Mouse (Mus musculus) cerebellum, adult 11 months (tissue): ENCODE data around the gene Olfr556.
"Not testable (repeated sequence)": the region's sequence is repeated elsewhere in the genome, so short reads cannot be mapped to it uniquely, and the experiment has no call there.

Experiments used
- DNase-seq: peaks from one replicate; pipeline ENCODE4 v3.0.0; 2022

Olfr556 gene

DNA sequence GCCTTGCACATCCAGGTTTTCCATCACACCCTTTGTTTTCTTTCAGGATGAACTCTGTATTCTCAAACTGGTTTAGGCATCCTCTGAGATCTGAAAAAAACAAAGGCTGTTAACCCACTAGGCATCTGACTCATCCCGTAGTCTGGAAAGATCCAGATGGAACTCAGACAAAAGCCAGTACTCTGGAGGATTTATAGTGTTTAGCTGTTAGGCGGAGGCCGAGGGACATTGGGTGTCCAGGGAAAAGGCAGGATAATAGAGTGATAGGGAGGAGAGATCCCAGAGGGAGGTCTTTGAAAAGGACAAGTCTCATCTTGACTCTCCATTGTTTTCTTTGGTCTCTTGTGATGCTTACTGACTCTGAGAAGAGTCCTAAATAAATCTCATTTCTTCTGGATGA is at the start of gene Olfr556:
Olfr556 (plus strand) TSS at position 301 of the 400 bp plus-strand sequence.
- DNase-seq = no peak

DNA sequence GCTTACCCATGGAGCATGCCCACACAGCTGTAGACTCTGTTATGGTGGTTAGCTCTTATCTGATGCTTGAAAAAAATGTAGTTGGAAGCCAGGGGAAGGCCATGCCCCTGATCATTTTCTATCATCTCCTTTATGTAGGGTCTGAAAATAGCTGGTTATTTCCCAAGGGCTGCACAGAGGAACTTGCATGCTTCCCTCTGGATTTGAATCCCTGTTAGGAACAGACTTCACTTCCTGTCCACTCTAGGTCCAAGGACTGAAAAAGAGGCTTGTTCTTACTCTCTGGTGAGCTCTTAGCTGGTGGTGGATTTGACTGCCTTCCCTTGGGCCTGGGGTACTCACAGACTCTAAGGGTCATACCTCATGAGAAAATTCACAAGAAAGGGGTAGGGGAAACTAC is 46.6 kb upstream of the Olfr556 start, which contains the start of gene Olfr553:
Olfr553 (minus strand) TSS at position 101 of the 400 bp plus-strand sequence.
- DNase-seq = no peak

DNA sequence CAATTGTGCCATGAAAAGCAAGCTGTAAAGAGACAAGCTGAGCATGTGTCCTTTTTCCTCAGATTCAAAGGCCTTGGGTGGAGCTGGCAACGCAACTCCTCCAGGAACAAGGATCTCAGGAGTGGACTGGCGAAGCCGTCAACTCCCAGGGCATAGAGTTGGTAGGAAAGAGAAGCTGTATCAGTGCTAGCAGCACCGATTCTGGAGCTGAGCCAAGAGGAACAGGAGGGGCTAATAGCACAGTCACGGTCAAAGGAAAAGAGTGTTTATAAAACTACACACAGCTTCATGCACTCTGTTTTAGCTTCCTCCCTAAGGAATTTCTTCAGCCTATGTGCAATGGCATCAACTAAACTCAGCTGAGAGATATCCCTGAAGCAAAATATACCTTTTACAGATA is 45.1 kb upstream of the Olfr556 start:
- no peak for DNase-seq

DNA sequence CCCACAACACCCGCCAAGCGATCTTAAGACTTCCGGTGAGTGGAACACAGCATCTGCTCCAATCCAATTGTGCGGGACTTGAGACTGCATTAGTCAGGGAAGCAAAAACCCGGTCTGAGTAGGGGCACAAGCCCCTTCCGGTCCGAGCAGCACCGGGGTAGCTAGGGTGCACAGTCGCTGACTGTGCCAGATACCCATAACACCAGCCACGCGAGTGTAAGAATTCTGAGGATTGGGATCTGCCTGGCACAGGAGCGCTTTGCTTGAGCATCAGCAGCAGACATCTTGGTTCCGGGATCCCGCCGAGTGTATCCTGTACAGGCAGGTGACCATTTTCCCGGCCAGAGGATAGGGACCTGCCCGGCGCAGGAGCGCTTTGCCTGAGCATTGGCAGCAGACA is 44.3 kb upstream of the Olfr556 start:
- DNase-seq = peak; percentile 3

DNA sequence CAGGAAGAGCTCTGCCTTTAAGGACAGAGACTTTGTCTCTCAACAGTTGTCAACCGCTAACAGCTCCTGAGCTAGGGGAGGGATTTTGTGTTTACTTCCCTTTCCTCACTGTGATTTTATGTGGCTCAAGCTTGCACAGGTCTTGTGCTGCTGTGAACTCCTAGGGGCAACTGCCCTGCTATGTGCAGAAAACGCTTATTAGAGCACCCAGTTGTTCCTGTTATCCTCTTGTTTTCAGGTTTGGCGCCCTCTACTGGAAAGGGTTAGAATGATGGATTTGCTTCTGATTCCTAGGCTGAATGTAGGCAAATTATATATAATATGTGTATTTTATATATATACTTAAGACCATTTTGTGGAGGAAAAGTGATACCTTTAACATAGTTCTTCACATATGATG is 28.0 kb upstream of the Olfr556 start:
- no peak for DNase-seq

DNA sequence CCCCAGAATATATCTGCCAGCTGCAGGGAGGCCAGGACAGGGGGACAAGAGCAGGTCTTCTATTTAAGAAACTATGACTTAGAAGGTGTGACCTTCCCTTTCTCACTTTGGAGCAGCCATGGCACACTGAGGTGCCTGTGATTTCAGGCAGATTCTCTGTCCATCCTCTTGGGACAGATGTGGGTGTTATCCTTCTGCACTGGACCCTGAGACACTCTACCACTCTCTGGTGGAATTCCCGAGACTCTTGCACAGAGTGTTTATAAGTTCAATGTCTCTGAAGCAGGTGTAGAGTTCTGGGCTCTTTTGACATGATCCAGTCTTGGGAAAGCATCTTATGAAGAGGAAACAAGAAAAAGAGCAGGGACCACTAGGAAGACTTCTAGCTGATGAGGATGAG is 26.6 kb upstream of the Olfr556 start, which contains the start of gene Olfr554:
Olfr554 (plus strand) TSS at position 301 of the 400 bp plus-strand sequence.
- no peak for DNase-seq

DNA sequence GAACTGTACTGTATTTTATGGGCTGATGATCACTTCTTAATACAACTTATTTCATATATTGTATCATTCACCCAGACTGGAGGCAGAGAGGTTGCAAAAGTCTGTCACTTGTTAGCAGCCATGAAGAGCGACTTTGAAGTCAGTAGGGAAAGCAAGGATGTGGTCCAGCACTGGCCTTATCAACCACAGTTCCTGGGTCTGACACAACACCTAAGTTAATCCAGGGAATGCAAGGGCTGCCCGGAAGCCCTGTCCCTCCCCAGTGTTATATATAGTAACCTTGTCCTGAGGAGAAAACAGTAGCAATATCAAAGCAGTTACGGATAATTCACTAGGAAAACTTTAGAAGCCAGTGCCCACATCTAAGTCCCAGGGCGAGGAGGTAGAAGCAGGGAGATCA is 19.8 kb upstream of the Olfr556 start:
- not testable (repeated sequence) for DNase-seq

DNA sequence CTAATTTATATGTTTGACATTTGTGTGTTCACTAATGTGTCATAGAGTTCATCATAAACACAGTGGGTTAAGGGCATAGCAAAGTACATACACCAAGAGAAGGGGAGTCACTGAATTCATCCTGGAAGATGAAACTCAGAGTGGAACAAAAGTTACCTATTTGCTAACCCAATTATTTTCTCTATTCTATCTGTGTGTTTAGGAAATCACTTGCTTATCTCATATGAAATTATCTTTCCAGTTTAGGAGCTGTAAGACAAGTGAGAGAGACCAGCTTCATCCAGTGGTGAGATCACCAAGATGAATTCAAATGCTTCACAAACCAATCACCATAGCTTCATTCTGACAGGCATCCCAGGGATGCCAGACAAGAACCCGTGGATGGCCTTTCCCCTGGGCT is 6.2 kb upstream of the Olfr556 start, which contains the start of gene Olfr555:
Olfr555 (plus strand) TSS at position 301 of the 400 bp plus-strand sequence.
- DNase-seq = no peak

DNA sequence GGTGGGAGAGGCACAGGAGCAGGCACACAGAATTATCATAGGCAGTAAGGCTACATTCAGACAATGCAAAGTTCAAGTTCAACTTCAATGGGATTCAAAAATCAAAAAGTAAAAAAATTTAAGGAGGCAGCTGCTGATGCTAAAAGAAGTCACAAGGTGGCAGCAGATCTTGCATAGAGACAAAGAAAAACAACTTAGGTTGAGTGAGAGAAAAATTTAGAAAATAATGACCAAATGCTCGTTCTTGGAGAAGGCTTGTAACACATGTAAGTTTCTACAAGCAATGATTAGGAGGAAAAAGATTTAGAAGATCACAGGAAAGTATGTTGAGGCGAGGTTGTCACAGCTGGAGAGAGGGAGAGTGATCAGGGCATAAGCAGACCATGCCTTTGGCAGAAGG is 679 bp downstream of the Olfr556 start:
- no peak for DNase-seq

DNA sequence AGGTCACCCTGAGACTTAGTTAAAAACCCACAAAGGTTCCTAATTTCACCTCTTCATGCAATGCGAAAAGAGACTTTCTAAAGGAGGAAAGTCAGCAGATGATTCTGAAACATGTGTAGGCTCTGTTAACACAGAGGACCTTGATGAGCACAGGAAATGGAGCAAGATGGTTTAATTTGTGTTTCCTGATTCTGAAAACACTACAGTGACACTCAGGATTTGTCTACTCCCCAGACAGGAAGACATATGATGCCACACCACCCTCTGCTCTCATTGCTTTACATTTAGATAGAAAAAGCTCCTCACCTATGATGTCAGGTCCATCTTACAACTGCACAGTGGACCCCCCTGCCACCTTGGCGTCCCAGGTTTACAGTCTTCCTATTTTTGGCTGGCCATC is 11.5 kb downstream of the Olfr556 start:
- DNase-seq = no peak

DNA sequence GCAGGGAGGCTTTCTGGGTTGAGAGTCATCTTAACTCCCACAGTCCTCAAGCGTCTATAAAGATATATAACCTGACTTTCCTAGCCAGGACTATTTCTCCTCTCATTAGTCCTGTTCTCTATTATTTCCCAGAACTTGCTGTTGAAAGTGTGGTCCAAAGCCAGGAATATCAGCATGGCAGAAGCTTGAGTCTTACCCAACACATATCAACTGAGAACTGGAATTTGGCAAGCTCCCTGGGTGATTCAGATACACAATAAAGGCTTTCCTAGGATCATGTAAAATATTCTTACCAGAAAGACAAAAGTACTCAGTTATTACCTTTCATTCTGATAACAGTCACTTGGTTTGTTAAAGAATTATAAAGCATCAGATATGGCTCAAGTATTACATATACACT is 17.2 kb downstream of the Olfr556 start:
- DNase-seq = no peak

DNA sequence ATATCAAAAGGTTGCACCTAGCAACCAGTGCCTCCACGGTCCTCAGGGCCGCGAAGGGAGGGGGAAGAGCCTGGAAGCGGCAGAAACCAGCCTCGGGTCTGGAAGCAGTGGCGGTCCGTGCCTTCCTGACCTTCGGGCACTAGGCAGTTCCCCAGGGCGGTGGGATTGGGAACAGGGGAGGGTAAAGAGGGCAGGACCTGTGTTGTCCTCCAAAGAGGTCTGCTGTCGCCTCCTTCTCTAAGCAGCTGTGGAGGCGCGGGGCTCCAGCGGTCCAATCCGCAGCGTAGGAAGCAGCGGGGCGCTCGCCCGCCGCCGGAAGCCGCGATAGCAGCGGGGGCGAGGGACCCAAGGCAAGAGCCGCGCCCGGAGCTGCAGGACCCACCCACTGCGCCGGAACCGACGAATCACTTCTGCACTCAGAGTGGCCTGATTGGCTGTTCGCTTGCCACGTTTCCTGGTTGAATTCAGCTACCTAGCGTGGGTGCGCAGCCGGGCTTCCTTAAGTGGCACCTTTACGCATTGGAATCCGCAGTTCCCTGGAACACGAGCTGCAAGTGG is 22.3 kb downstream of the Olfr556 start, which contains the start of gene Trim68:
Trim68 (minus strand) TSS at position 384 of the 558 bp plus-strand sequence.
- DNase-seq = peak; percentile 41

DNA sequence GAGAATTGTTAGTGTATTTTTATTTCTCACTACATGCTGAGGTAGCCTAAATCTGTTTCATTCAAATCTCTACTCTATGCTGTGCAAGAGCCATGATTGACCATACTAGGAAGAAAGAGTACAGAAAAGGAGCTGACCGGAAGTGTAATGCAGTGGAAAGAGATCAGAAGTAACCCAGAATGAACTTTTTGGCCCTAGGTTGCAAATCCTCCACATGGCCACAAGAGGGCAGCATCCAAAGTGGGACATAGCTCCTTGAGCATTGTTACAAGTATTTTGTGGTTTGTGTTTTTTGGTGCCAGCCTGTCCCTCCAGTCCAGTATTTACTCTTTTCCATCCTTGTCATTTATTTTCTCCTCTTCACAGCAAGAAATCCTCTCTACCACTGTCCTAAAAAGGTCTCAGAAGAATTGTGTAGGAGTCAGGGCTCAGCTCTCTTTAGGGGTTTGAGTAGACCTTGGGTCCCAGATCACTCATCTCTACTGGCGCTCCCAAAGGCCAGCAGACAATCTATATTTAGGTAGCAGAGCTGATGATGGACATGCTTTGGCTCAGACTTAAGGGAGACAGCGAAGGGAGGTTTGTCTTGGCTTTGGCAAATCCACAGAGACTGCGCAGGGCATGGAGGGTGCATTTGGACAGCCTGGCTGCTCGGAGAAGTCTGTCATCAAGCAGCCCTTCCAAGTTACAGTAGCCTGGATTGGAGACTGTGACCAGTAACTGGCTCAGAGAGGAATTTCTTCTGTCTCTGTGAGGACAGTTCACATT is 30.8 kb downstream of the Olfr556 start, which contains the start of gene Olfr557:
Olfr557 (plus strand) TSS at position 553 of the 768 bp plus-strand sequence.
- no peak for DNase-seq

DNA sequence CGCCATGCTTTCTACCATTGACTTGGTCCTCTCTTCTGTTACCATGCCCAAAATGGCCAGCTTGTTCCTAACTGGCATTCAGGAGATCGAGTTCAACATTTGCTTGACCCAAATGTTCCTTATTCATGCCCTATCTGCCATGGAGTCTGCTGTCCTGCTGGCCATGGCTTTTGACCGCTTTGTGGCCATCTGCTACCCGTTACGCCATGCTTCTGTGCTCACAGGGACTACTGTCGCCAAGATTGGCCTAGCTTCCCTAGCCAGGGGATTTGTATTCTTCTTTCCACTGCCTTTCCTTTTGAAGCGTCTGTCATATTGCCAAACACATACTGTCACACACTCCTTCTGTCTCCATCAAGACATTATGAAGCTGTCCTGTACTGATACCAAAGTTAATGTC is 33.8 kb downstream of the Olfr556 start:
- DNase-seq = peak; percentile 22

DNA sequence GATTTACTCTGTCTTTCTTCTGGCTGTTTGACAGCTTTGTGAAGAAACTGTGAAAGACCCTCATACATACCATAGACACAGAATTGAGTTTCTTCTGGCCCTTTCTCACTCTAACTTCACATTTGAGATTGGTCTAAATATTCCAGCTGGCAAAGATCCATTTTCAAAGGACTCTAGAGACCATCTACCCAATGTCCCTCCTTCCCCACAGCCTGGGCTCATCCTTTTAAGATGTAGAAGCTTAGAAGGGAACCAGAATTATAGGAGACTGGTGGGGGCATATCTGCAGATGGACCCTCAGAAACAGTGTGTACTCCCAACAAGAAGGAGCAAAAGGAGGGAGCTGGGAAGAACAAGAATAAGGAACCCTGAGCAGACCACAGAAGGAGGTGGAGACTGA is 37.2 kb downstream of the Olfr556 start, which contains the start of gene Olfr558:
Olfr558 (plus strand) TSS at position 301 of the 400 bp plus-strand sequence.
- no peak for DNase-seq

DNA sequence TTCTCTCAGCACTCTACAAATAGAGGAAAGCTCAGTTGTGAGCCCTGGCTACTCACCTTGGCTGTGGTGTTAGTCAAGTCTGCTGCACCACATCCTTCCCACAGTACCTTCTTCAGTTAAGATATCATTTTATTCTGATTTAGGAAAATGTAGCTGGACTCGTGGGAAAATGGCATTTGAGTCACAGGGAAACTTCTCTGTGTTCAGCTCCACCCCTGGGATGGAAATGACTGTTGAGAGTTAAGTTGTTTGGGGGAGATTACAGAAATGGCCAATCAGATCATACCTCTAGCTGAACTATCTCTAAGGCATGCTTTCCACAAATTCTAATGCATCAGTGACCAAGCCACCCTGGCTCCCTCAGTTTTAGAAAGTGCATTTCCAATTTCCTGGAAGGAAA is 54.3 kb downstream of the Olfr556 start, which contains the start of gene Olfr33:
Olfr33 (minus strand) TSS at position 101 of the 400 bp plus-strand sequence.
- DNase-seq = no peak
